Mouse (Mus musculus): ENCODE measurements around the gene Skap2. TPM values are rescaled to one million over a fixed set of nuclear protein-coding genes. Genes with fewer than 3 reads are reported as not detected.

The Skap2 gene
- polyA plus RNA-seq, 1 experiment from 2014 or later, result 19.1 TPM

DNA sequence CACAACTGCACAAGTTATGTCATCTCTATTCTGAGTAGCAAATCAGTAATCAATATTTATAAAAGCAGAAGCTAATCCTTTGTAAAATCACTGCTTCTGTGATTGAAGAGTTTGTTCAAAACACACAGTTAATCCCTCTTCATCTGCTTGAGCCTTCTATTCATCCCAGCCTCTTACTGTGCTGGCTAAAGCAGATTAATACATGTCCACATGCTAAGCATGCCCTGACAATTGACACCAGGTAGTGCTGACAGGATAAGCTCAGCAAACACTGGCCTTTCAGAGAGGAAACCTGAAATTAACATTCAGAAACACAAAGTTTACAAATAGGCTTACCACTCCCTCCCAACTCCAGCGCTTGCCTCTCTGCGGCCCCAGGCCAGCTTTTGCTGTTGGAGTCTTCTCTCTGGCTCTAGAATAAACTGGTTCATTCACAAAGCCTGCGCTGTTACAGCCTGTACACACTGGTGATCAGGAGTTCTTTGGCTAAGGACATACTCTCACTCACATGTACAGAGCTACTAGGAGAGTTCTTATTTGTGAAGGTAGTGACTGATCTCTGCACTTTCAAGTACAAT, 79.2 kb downstream of the Skap2 start:
- no peak for ATAC-seq (ENCODE audit: insufficient read depth)

DNA sequence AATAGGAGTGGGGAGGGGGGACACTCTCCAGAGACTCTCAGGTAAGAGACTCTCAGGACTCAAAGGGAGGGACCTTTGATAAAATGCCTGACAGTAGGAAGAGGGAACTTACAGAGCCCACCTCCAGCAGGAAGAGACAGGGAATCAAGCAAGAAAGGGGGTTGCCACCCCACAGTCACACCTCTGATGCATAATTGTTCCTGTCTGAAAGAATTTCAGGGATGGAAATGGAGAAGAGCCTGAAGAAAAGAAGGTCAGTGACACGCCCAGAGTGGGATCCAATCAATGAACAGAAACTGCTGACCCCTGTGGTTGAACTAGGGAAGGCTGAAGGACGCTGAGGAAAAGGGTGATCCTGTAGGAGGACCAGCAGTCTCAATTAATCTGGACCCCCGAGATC, 85.2 kb downstream of the Skap2 start:
- H3K4me3 ChIP-seq (replicated peaks), result no peak overlapping the region
- no peaks in the 10 kb centered on the region for H3K9me3 ChIP-seq (replicated peaks)
- ATAC-seq (ENCODE audit: insufficient read depth), result no peak
- no peaks in the 10 kb centered on the region for H3K4me1 ChIP-seq (replicated peaks)
- 47% methylated on average over 3 of the region's 3 CpGs for WGBS (ENCODE audit: insufficient replicate concordance)
- H3K27me3 ChIP-seq, result no peaks in the 10 kb centered on the region
- H3K27ac ChIP-seq (replicated peaks), result no peak overlapping the region
- H3K4me2 ChIP-seq, result no peak overlapping the region
- H3K36me3 ChIP-seq (replicated peaks), result no peaks in the 10 kb centered on the region
- H3K9ac ChIP-seq, result no peak overlapping the region

More for the DNA sequence above, 79.2 kb downstream of the Skap2 start:
- Histone ChIP-seq H3K27ac (replicated peaks) (no peak overlapping the region), H3K9ac (no peak overlapping the region), H3K27me3 (no peaks in the 10 kb centered on the region), H3K9me3 (replicated peaks) (no peaks in the 10 kb centered on the region), H3K4me1 (replicated peaks) (no peaks in the 10 kb centered on the region), H3K4me2 (no peak overlapping the region), H3K4me3 (replicated peaks) (no peak overlapping the region), H3K36me3 (replicated peaks) (no peaks in the 10 kb centered on the region)
- WGBS (ENCODE audit: insufficient replicate concordance), result 67% methylated on average over 3 of the region's 3 CpGs

- no peaks in the 10 kb centered on the region for H3K9me3 ChIP-seq (replicated peaks)
- no peak for ATAC-seq (ENCODE audit: insufficient read depth)
- H3K4me3 ChIP-seq (replicated peaks), result no peak overlapping the region
- H3K36me3 ChIP-seq (replicated peaks), result no peaks in the 10 kb centered on the region
- H3K4me1 ChIP-seq (replicated peaks), result no peaks in the 10 kb centered on the region
- H3K27me3 ChIP-seq, result no peaks in the 10 kb centered on the region
- H3K27ac ChIP-seq (replicated peaks), result no peak overlapping the region
- H3K9ac ChIP-seq, result no peak overlapping the region
- WGBS (ENCODE audit: insufficient replicate concordance), result 67% methylated on average over 4 of the region's 4 CpGs
- H3K4me2 ChIP-seq, result no peak overlapping the region
These were observed 90.5 kb downstream of the Skap2 start for GRCm38 (mm10) chr6:51921831-51922230.

GRCm38 (mm10) chr6:51908495-51908894, 103.9 kb downstream of the Skap2 start:
- no peak overlapping the region for H3K27ac ChIP-seq (replicated peaks)
- no peak overlapping the region for H3K9ac ChIP-seq
- H3K4me3 ChIP-seq (replicated peaks), result no peak overlapping the region
- no peaks in the 10 kb centered on the region for H3K36me3 ChIP-seq (replicated peaks)
- H3K9me3 ChIP-seq (replicated peaks), result no peaks in the 10 kb centered on the region
- H3K4me2 ChIP-seq, result no peak overlapping the region
- H3K4me1 ChIP-seq (replicated peaks), result no peaks in the 10 kb centered on the region
- no peak for ATAC-seq (ENCODE audit: insufficient read depth)
- no peaks in the 10 kb centered on the region for H3K27me3 ChIP-seq

DNA sequence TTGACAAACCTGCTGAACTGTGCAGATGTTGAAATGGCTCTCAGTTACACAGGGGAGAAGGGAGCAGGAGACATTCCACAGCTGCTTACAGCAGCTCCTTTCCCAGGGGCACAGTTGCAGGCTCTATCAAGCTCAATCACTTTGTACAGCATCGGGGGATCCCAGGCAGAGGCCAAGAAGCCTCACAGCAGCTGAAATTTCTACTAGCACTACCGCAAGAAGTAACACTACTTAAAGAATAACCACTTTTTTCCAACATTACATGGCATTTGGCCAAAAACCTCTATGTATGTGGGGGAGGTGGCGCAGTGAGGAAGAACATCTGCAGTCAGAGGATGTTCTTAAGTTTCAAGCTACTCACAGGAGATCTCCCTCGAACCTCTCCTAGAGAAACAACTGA, 106.7 kb downstream of the Skap2 start:
- Histone ChIP-seq H3K4me2 (no peak overlapping the region), H3K9ac (no peak overlapping the region), H3K27me3 (no peaks in the 10 kb centered on the region), H3K36me3 (replicated peaks) (no peaks in the 10 kb centered on the region), H3K27ac (replicated peaks) (no peak overlapping the region), H3K4me3 (replicated peaks) (no peak overlapping the region), H3K9me3 (replicated peaks) (no peaks in the 10 kb centered on the region), H3K4me1 (replicated peaks) (no peaks in the 10 kb centered on the region)
- 59% methylated on average over 4 of the region's 4 CpGs for WGBS (ENCODE audit: insufficient replicate concordance)
- no peak for ATAC-seq (ENCODE audit: insufficient read depth)

- Histone ChIP-seq H3K27me3 (no peaks in the 10 kb centered on the region), H3K4me3 (replicated peaks) (no peak overlapping the region), H3K9me3 (replicated peaks) (no peaks in the 10 kb centered on the region), H3K27ac (replicated peaks) (no peak overlapping the region), H3K9ac (no peak overlapping the region), H3K36me3 (replicated peaks) (no peaks in the 10 kb centered on the region), H3K4me1 (replicated peaks) (no peaks in the 10 kb centered on the region), H3K4me2 (no peak overlapping the region)
- ATAC-seq (ENCODE audit: insufficient read depth), result no peak
- WGBS (ENCODE audit: insufficient replicate concordance), result 61% methylated on average over 1 of the region's 1 CpGs
These were observed 110.8 kb downstream of the Skap2 start for GRCm38 (mm10) chr6:51901544-51901943.

DNA sequence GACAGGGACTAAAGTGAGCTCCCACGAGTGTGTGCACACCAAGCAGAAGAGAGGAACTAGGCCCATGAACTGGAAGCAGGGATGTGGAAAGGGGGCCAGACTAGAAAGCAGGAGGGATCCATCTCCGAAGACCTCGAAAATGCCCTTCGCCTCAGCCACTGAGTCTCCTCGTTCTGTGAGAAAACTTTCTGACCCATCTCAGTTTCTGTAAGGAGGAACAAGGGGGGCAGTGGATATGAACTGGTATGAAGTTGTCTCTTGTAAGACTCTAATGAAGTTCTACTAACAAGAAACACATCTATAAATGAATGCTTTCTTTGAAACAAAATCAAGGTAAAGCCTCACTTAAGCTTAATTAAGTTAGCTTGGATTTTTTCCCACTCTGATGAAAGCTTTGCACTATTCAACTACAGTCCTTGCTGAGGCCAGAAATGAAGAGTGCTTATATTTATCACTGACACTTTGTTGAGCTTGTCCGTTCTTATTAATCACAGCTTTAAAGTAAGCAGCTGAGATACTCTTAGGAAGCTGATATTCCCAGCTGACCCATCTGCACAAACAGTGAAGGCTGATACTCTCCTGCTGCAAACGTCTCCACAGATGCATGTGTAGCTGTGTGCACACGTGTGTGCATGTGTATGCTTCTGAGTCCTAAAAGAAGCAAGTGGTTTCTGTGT, 113.9 kb downstream of the Skap2 start:
- H3K4me1 ChIP-seq (replicated peaks), result no peaks in the 10 kb centered on the region
- no peak overlapping the region for H3K27ac ChIP-seq (replicated peaks)
- 58% methylated on average over 8 of the region's 8 CpGs for WGBS (ENCODE audit: insufficient replicate concordance)
- no peak for ATAC-seq (ENCODE audit: insufficient read depth)
- H3K27me3 ChIP-seq, result no peaks in the 10 kb centered on the region
- H3K4me2 ChIP-seq, result no peak overlapping the region
- H3K4me3 ChIP-seq (replicated peaks), result no peak overlapping the region
- H3K9me3 ChIP-seq (replicated peaks), result no peaks in the 10 kb centered on the region
- H3K36me3 ChIP-seq (replicated peaks), result no peaks in the 10 kb centered on the region
- no peak overlapping the region for H3K9ac ChIP-seq

GRCm38 (mm10) chr6:51895753-51896152, 116.6 kb downstream of the Skap2 start:
- ATAC-seq (ENCODE audit: insufficient read depth), result no peak
- H3K27me3 ChIP-seq, result no peaks in the 10 kb centered on the region
- no peaks in the 10 kb centered on the region for H3K36me3 ChIP-seq (replicated peaks)
- 67% methylated on average over 3 of the region's 3 CpGs for WGBS (ENCODE audit: insufficient replicate concordance)
- H3K9me3 ChIP-seq (replicated peaks), result no peaks in the 10 kb centered on the region
- H3K4me1 ChIP-seq (replicated peaks), result no peaks in the 10 kb centered on the region
- no peak overlapping the region for H3K27ac ChIP-seq (replicated peaks)
- no peak overlapping the region for H3K9ac ChIP-seq
- no peak overlapping the region for H3K4me2 ChIP-seq
- H3K4me3 ChIP-seq (replicated peaks), result no peak overlapping the region

- ATAC-seq (ENCODE audit: insufficient read depth), result no peak
- Histone ChIP-seq H3K27me3 (no peaks in the 10 kb centered on the region), H3K9me3 (replicated peaks) (no peaks in the 10 kb centered on the region), H3K36me3 (replicated peaks) (no peaks in the 10 kb centered on the region), H3K4me1 (replicated peaks) (peaks cover 4% of the 10 kb centered on the region; the same call in 1 of the 2 replicates), H3K9ac (no peak overlapping the region), H3K27ac (replicated peaks) (no peak overlapping the region), H3K4me3 (replicated peaks) (no peak overlapping the region), H3K4me2 (no peak overlapping the region)
- WGBS (ENCODE audit: insufficient replicate concordance), result 58% methylated on average over 3 of the region's 3 CpGs
These were observed 117.6 kb downstream of the Skap2 start for GRCm38 (mm10) chr6:51894717-51895116.

GRCm38 (mm10) chr6:51890356-51890755, 122.0 kb downstream of the Skap2 start:
- Histone ChIP-seq H3K4me1 (replicated peaks) (peaks cover 4% of the 10 kb centered on the region; the same call in 1 of the 2 replicates), H3K9ac (no peak overlapping the region), H3K36me3 (replicated peaks) (no peaks in the 10 kb centered on the region), H3K27me3 (no peaks in the 10 kb centered on the region), H3K27ac (replicated peaks) (no peak overlapping the region), H3K4me2 (no peak overlapping the region), H3K4me3 (replicated peaks) (no peak overlapping the region), H3K9me3 (replicated peaks) (no peaks in the 10 kb centered on the region)
- no peak for ATAC-seq (ENCODE audit: insufficient read depth)
- WGBS (ENCODE audit: insufficient replicate concordance), result 59% methylated on average over 5 of the region's 5 CpGs

DNA sequence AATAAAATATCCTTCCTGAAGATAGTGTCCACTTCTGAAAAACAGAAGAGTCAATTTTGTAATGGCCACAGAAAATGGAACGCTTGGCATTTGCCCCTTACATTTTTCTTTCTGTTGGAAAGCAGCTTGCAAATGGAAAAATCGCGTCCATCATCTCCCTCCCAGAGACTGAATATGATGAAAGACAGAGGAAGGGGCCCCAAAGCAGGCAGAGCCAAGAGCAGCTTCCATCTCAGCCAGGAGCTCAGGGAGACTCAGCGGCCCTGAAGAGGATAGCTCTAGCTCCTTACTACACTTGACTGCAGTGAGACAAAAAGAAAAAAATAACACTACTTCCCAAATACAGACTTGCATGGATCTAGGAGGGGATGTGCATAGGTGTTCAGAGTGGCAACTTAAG, 122.5 kb downstream of the Skap2 start:
- no peak overlapping the region for H3K4me2 ChIP-seq

More for the DNA sequence above, 122.5 kb downstream of the Skap2 start:
- H3K9me3 ChIP-seq (replicated peaks), result no peaks in the 10 kb centered on the region
- H3K9ac ChIP-seq, result no peak overlapping the region
- no peaks in the 10 kb centered on the region for H3K27me3 ChIP-seq
- no peak for ATAC-seq (ENCODE audit: insufficient read depth)
- 73% methylated on average over 4 of the region's 4 CpGs for WGBS (ENCODE audit: insufficient replicate concordance)
- no peak overlapping the region for H3K4me3 ChIP-seq (replicated peaks)
- H3K4me1 ChIP-seq (replicated peaks), result peaks cover 4% of the 10 kb centered on the region; the same call in 1 of the 2 replicates
- no peak overlapping the region for H3K27ac ChIP-seq (replicated peaks)
- no peaks in the 10 kb centered on the region for H3K36me3 ChIP-seq (replicated peaks)
